In genomic region chr9:69368071-69368470, GRCm38 (mm10) we compare ENCODE assay signal across 8 mouse cellular contexts. TPM values are rescaled to one million over a fixed set of nuclear protein-coding genes. Genes with fewer than 3 reads are reported as not detected.
A peak's percentile ranks its signal among the peaks of the same experiment; 100 is the strongest.
DNase-seq lines count a peak whose midpoint lies in the region; ATAC-seq lines count a peak whose summit lies in the region.

No protein-coding gene starts in this region.

- DNase-seq in ovary, postnatal 10 days (ENCODE audit: low spot score): peak; percentile 20
- no peak for DNase-seq in ovary, adult 18-20 months (ENCODE audit: low spot score)
- peak; percentile 78 for DNase-seq in adrenal gland, postnatal 14 days
- DNase-seq in embryo, embryonic 9.5 days (ENCODE audit: extremely low spot score): peak; percentile 53
- peak; percentile 54 to 59 for DNase-seq in left cerebral cortex, postnatal 36 days (ENCODE audit: low spot score in 2 of 2)
- DNase-seq in ovary, postnatal 36 days (ENCODE audit: low spot score): peak; percentile 52
- peak; percentile 69 for DNase-seq in thymus, postnatal 25 days

- intact Hi-C loops in left cerebral cortex, postnatal 36 days (cut with DNase I): loop anchor here (5.0 kb wide), 1 partner anchor 109 kb away; no protein-coding TSS in a partner anchor

- ATAC-seq in hematopoietic stem cell, adult 5-6 weeks (replicated peaks in 1 of 2; ENCODE audit: insufficient read depth in 1 of 2, low FRiP score in 2 of 2, low TSS enrichment in 1 of 2, low read depth in 1 of 2, poor library complexity in 2 of 2, severe bottlenecking in 2 of 2): peak; percentile 85 to 86

RNA-seq across cellular contexts. Expression of gene Ice2, which starts 29.6 kb away (rescaled TPM):
- total RNA-seq in adrenal gland, postnatal 14 days (2021): 14.3 and 16.3 TPM in 2 replicates
- 23.4 and 26.0 TPM in 2 replicates for total RNA-seq in hematopoietic stem cell, adult 5-6 weeks (2017)
- total RNA-seq in left cerebral cortex, postnatal 36 days (2021): 10 to 100 TPM in 1 of 2 experiments, 1 to 10 TPM in 1; 8.7 to 12.0 TPM
